7 mouse cellular contexts compared by ENCODE assay signal in genomic region chr12:76254725-76255498, GRCm38 (mm10). TPM values are rescaled to one million over a fixed set of nuclear protein-coding genes. Genes with fewer than 3 reads are reported as not detected.
A peak's percentile ranks its signal among the peaks of the same experiment; 100 is the strongest.
DNase-seq lines count a peak whose midpoint lies in the region; ATAC-seq and TF ChIP-seq lines count a peak whose summit lies in the region.

TSS of gene Mthfd1 (plus strand) at chr12:76255298.

- peak within 1 kb of the TSS; percentile 59 for H3K9ac ChIP-seq in intestine, postnatal 0 days (ENCODE audit: low read depth, low read length)
- H3K9ac ChIP-seq in midbrain, embryonic 12.5 days (replicated peaks), result peak within 1 kb of the TSS; percentile 66

- no peaks in the 10 kb centered on the region for H3K27me3 ChIP-seq in embryonic facial prominence, embryonic 10.5 days (replicated peaks; ENCODE audit: low read depth, poor library complexity, severe bottlenecking)
- H3K27me3 ChIP-seq in intestine, postnatal 0 days (replicated peaks; ENCODE audit: control insufficient read depth, insufficient read depth, low read length), result no peaks in the 10 kb centered on the region
- H3K27me3 ChIP-seq in midbrain, embryonic 12.5 days, result peaks cover 14% of the 10 kb centered on the region
- no peaks in the 10 kb centered on the region for H3K27me3 ChIP-seq in small intestine, adult 2 months (ENCODE audit: control insufficient read depth, insufficient read depth, low read length)

- TF ChIP-seq CTCF in intestine, postnatal 0 days (IDR thresholded peaks at IDR 0.05; ENCODE audit: low read depth), result 0 out of 2 replicates have a peak, but pooled peaks have one; percentile 10
- TF ChIP-seq CTCF in small intestine, adult 2 months (IDR thresholded peaks at IDR 0.05; ENCODE audit: extremely low read depth, insufficient read length, insufficient replicate concordance, low read depth, low read length), result peak; percentile 22; the same call in 1 of the 2 replicates

- peak; percentile 24 for TF ChIP-seq POLR2A in small intestine, adult 2 months (IDR thresholded peaks at IDR 0.05; ENCODE audit: low read depth, low read length)

- peak within 1 kb of the TSS; percentile 96 for H3K4me2 ChIP-seq in intestine, postnatal 0 days (replicated peaks; ENCODE audit: low read depth)
- H3K4me2 ChIP-seq in midbrain, embryonic 12.5 days (replicated peaks), result peak within 1 kb of the TSS; percentile 92

- peak; percentile 94 for DNase-seq in adrenal gland, postnatal 10 days
- peak; percentile 96 for DNase-seq in embryonic facial prominence, embryonic 10.5 days (ENCODE audit: low spot score)
- no peak for DNase-seq in gonadal fat pad, adult 2 months (ENCODE audit: low read depth)
- peak; percentile 92 for DNase-seq in left cerebral cortex, postnatal 4 days

- H3K36me3 ChIP-seq in embryonic facial prominence, embryonic 10.5 days (replicated peaks), result no peaks in the 10 kb centered on the region
- H3K36me3 ChIP-seq in intestine, postnatal 0 days (ENCODE audit: control insufficient read depth, insufficient read depth), result no peaks in the 10 kb centered on the region
- no peaks in the 10 kb centered on the region for H3K36me3 ChIP-seq in midbrain, embryonic 12.5 days
- no peaks in the 10 kb centered on the region for H3K36me3 ChIP-seq in small intestine, adult 2 months (ENCODE audit: control insufficient read depth, insufficient read depth, low read length)

- H3K4me1 ChIP-seq in embryonic facial prominence, embryonic 10.5 days, result peaks cover 30% of the 10 kb centered on the region
- no peaks in the 10 kb centered on the region; the same call in 1 of the 2 replicates for H3K4me1 ChIP-seq in intestine, postnatal 0 days (replicated peaks; ENCODE audit: control insufficient read depth, insufficient read depth, low read length)
- peaks cover 19% of the 10 kb centered on the region for H3K4me1 ChIP-seq in midbrain, embryonic 12.5 days
- H3K4me1 ChIP-seq in small intestine, adult 2 months (ENCODE audit: control insufficient read depth, insufficient read depth, insufficient read length, low read length), result peaks cover 4% of the 10 kb centered on the region; the same call in 1 of the 2 replicates

- intact Hi-C loops in left cerebral cortex, postnatal 4 days (cut with DNase I), result no loop called here

- WGBS in embryonic facial prominence, embryonic 10.5 days, result 2% methylated on average over 43 of the region's 43 CpGs
- 2% methylated on average over 43 of the region's 43 CpGs for WGBS in intestine, postnatal 0 days
- WGBS in midbrain, embryonic 12.5 days, result 2% methylated on average over 43 of the region's 43 CpGs
- WGBS in small intestine, adult 2 months, result 1% methylated on average over 43 of the region's 43 CpGs

- peak within 1 kb of the TSS; percentile 91 for H3K27ac ChIP-seq in embryonic facial prominence, embryonic 10.5 days (replicated peaks)
- H3K27ac ChIP-seq in intestine, postnatal 0 days (ENCODE audit: low read depth, low read length), result peak within 1 kb of the TSS; percentile 60
- peak within 1 kb of the TSS; percentile 69 for H3K27ac ChIP-seq in midbrain, embryonic 12.5 days (replicated peaks)
- H3K27ac ChIP-seq in small intestine, adult 2 months (ENCODE audit: insufficient read depth, low read depth, low read length), result peak within 1 kb of the TSS; percentile 54

- peak; percentile 98 for ATAC-seq in intestine, postnatal 0 days
- peak; percentile 99 for ATAC-seq in midbrain, embryonic 12.5 days (ENCODE audit: low FRiP score, low read depth)

- H3K4me3 ChIP-seq in embryonic facial prominence, embryonic 10.5 days, result peak within 1 kb of the TSS; percentile 82
- peak within 1 kb of the TSS; percentile 67 for H3K4me3 ChIP-seq in intestine, postnatal 0 days (ENCODE audit: low read depth, low read length)
- peak within 1 kb of the TSS; percentile 65 for H3K4me3 ChIP-seq in midbrain, embryonic 12.5 days
- peak within 1 kb of the TSS; percentile 86 for H3K4me3 ChIP-seq in small intestine, adult 2 months (ENCODE audit: low read depth, low read length)

- H3K9me3 ChIP-seq in embryonic facial prominence, embryonic 10.5 days, result no peaks in the 10 kb centered on the region
- H3K9me3 ChIP-seq in intestine, postnatal 0 days (ENCODE audit: control insufficient read depth), result no peaks in the 10 kb centered on the region
- no peaks in the 10 kb centered on the region for H3K9me3 ChIP-seq in midbrain, embryonic 12.5 days

RNA-seq across cellular contexts. Expression of gene Mthfd1, which starts in this region (rescaled TPM):
- 10 to 100 TPM; 51.5 to 52.5 TPM for total RNA-seq in adrenal gland, postnatal 10 days (2021)
- 106 and 117 TPM in 2 replicates for polyA plus RNA-seq in embryonic facial prominence, embryonic 10.5 days (2016; fragmentation: Nextera tagmentation; extraction: Ambion mirVana)
- polyA plus RNA-seq in gonadal fat pad, adult 2 months (2012; rRNA removed), result 21.5 and 21.8 TPM in 2 replicates
- polyA plus RNA-seq in intestine, postnatal 0 days (2015; fragmentation: Nextera tagmentation; extraction: Ambion mirVana), result 18.4 and 18.5 TPM in 2 replicates
- 10 to 100 TPM; 34.4 to 37.2 TPM for total RNA-seq in left cerebral cortex, postnatal 4 days (2021)
- 49.5 and 52.5 TPM in 2 replicates for polyA plus RNA-seq in midbrain, embryonic 12.5 days (2016; fragmentation: Nextera tagmentation; extraction: Ambion mirVana)
- polyA plus RNA-seq in small intestine, adult 2 months (2012; rRNA removed), result 7.3 and 11.3 TPM in 2 replicates
